Mouse (Mus musculus) bone marrow, adult 2 months (tissue): ENCODE data around the gene Fbxw8. TPM values are rescaled to one million over a fixed set of nuclear protein-coding genes. Genes with fewer than 3 reads are reported as not detected.

Experiments used
- H3K27ac ChIP-seq: fragments of 200-500 bp; 2 replicates; pipeline ENCODE4 v1.5.1; 2012; ENCODE audit warnings: low read depth, mild to moderate bottlenecking, control low read depth, inconsistent platforms, low read length; ENCODE audit not compliant: control insufficient read depth, poor library complexity, insufficient read depth
- H3K4me1 ChIP-seq: fragments of 200-500 bp; 2 replicates; pipeline ENCODE4 v1.6.1; 2011; ENCODE audit warnings: low read length; ENCODE audit not compliant: control insufficient read depth, insufficient read depth
- H3K4me3 ChIP-seq: fragments of 200-500 bp; replicated peaks from 2 replicates; pipeline ENCODE3; 2011; ENCODE audit warnings: mild to moderate bottlenecking, low read depth, low read length, control low read depth; ENCODE audit not compliant: control insufficient read depth
- CTCF ChIP-seq: fragments of 200-500 bp; IDR thresholded peaks from 2 replicates; pipeline ENCODE4 v1.5.1; 2011; ENCODE audit warnings: low read length, control low read depth; ENCODE audit not compliant: control insufficient read depth, insufficient read depth
- POLR2A ChIP-seq: fragments of 200-500 bp; IDR thresholded peaks from 2 replicates; pipeline ENCODE4 v1.6.1; 2011; ENCODE audit warnings: low read depth, mild to moderate bottlenecking, control low read depth, low read length, borderline replicate concordance; ENCODE audit not compliant: control insufficient read depth
- WGBS: fragments of 180-500 bp; shearing (Covaris S2); methylation state at CpG from one replicate; pipeline ENCODE4 v1.1.7; 2018; 5-methylcytosine and 5-hydroxymethylcytosine counted together
- polyA plus RNA-seq: library from polyadenylated mRNA; stranded (reverse); fragments of >200 nt; gene quantifications from 2 replicates; pipeline ENCODE4 v1.2.4, GENCODE M21; 2011; ENCODE audit warnings: low replicate concordance; ENCODE audit not compliant: missing spikeins, insufficient read depth, insufficient read length

Gene Fbxw8
- 3.3 and 7.5 TPM in 2 replicates for polyA plus RNA-seq

- TF ChIP-seq CTCF (no peak), POLR2A (peak; percentile 75; the same call in 1 of the 2 replicates)
- WGBS: 2% methylated on average over 67 of the region's 67 CpGs
- Histone ChIP-seq H3K4me1 (peaks cover 1% of the 10 kb centered on the region; the same call in 1 of the 2 replicates), H3K4me3 (peak within 1 kb of the TSS; percentile 72), H3K27ac (peak within 1 kb of the TSS; percentile 9; the same call in 1 of the 2 replicates)
These were observed at the start of gene Fbxw8 for GRCm38 (mm10) chr5:118154839-118155564. Fbxw8 (minus strand) TSS chr5:118155464.

DNA sequence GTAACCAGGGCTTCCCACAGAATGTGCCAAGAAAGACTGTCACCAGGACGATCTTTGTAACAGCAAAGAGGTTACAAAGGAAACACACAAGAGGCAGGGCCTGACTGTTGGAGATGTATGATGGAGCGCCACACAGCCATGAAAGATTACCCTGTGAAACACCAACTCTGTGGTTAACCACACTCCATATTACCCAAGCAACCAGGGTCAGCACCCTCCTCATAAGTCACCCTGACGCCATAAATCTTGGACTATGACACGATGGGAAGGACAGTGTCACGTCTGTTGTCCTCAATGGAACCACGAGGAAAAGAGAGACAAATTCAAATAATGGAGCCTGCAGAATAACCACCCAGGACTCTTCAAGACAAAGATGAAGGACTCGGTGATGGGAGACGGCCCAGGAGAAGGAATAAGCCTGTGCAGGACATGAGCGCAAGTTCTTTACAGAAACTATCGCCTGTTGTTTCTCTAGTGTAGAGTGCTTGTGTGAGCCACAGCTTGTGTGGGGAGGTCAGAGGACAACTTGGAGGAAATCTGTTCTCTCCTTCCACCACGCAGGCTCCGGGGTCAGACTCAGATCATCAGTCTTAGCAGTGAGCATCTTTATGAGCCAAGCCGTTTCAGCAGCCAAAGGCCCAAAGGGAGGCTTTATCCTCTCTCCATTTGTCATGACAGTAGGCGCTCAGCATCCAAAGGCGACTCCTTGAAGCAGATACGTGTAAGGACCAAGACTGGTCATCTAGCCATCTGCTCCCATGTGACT, 49.6 kb upstream of the Fbxw8 start:
- TF ChIP-seq CTCF (no peak), POLR2A (no peak)
- Histone ChIP-seq H3K4me3 (no peak overlapping the region), H3K4me1 (no peaks in the 10 kb centered on the region), H3K27ac (no peak overlapping the region)
- 39% methylated on average over 16 of the region's 16 CpGs for WGBS

GRCm38 (mm10) chr5:118199670-118200069, 44.4 kb upstream of the Fbxw8 start:
- 82% methylated on average over 5 of the region's 5 CpGs for WGBS

GRCm38 (mm10) chr5:118197421-118197820, 42.2 kb upstream of the Fbxw8 start:
- TF ChIP-seq POLR2A (no peak), CTCF (no peak)
- 74% methylated on average over 13 of the region's 13 CpGs for WGBS
- Histone ChIP-seq H3K27ac (no peak overlapping the region), H3K4me3 (no peak overlapping the region), H3K4me1 (no peaks in the 10 kb centered on the region)

More at GRCm38 (mm10) chr5:118199670-118200069, 44.4 kb upstream of the Fbxw8 start:
- Histone ChIP-seq H3K4me3 (no peak overlapping the region), H3K4me1 (no peaks in the 10 kb centered on the region), H3K27ac (no peak overlapping the region)
- no peak for TF ChIP-seq POLR2A
- TF ChIP-seq CTCF: no peak

GRCm38 (mm10) chr5:118192221-118192620, 37.0 kb upstream of the Fbxw8 start:
- Histone ChIP-seq H3K27ac (no peak overlapping the region), H3K4me3 (no peak overlapping the region), H3K4me1 (no peaks in the 10 kb centered on the region)
- 42% methylated on average over 18 of the region's 18 CpGs for WGBS
- TF ChIP-seq POLR2A: no peak
- no peak for TF ChIP-seq CTCF

DNA sequence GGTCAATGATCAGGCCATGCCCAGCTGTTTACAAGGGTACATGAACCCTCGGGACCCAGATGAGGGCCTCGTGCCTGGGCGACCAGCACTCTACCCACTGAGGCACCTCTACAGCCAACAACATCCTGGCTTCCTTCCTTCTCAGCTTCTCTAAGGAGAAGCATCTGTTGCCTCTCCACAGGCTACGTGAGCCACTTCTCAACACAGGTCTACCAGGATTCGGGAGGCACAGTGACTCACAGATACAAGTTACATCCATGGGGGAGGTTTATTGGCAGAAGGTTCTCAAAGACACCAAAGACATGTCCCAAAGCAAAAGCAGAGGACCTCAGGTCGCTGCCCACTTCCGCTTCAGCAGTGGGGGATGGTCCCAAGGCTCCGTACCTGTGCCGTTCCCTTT, 35.2 kb upstream of the Fbxw8 start:
- H3K27ac ChIP-seq: no peak overlapping the region
- no peak for TF ChIP-seq CTCF
- TF ChIP-seq POLR2A: no peak
- 62% methylated on average over 9 of the region's 9 CpGs for WGBS
- no peak overlapping the region for H3K4me3 ChIP-seq
- H3K4me1 ChIP-seq: no peaks in the 10 kb centered on the region

GRCm38 (mm10) chr5:118188356-118188755, 33.1 kb upstream of the Fbxw8 start:
- no peaks in the 10 kb centered on the region for H3K4me1 ChIP-seq
- H3K27ac ChIP-seq: no peak overlapping the region
- 64% methylated on average over 6 of the region's 6 CpGs for WGBS
- TF ChIP-seq CTCF: no peak
- no peak overlapping the region for H3K4me3 ChIP-seq

- Histone ChIP-seq H3K27ac (no peak overlapping the region), H3K4me1 (no peaks in the 10 kb centered on the region), H3K4me3 (no peak overlapping the region)
- no peak for TF ChIP-seq POLR2A
- no peak for TF ChIP-seq CTCF
- 76% methylated on average over 9 of the region's 9 CpGs for WGBS
These were observed 31.8 kb upstream of the Fbxw8 start for GRCm38 (mm10) chr5:118186903-118187633.
